Mouse (Mus musculus) left cerebral cortex, postnatal 10 days (tissue): ENCODE results near the gene Adgrl3. TPM values are rescaled to one million over a fixed set of nuclear protein-coding genes. Genes with fewer than 3 reads are reported as not detected.
A peak's percentile ranks its signal among the peaks of the same experiment; 100 is the strongest.

Experiments used
- DNase-seq, 2 experiments: peaks; one replicate each; pipeline ENCODE4 v3.0.0; 2021 to 2022; ENCODE audit warnings: low spot score in 2 of 2, mixed read lengths in 1 of 2; ENCODE audit errors: extremely low spot score in 1 of 2
- intact Hi-C: fragments of 180-260 bp; cut with DNase I; formaldehyde crosslinking; loops from one replicate; pipeline ENCODE4 v1.15.1; 2025
- total RNA-seq, 2 experiments: library from RNA; stranded (reverse); gene quantifications; 2 replicates each; pipeline ENCODE4 v1.2.3; 2021

Adgrl3 gene
- 100 to 1,000 TPM; 218 to 221 TPM for total RNA-seq

DNA sequence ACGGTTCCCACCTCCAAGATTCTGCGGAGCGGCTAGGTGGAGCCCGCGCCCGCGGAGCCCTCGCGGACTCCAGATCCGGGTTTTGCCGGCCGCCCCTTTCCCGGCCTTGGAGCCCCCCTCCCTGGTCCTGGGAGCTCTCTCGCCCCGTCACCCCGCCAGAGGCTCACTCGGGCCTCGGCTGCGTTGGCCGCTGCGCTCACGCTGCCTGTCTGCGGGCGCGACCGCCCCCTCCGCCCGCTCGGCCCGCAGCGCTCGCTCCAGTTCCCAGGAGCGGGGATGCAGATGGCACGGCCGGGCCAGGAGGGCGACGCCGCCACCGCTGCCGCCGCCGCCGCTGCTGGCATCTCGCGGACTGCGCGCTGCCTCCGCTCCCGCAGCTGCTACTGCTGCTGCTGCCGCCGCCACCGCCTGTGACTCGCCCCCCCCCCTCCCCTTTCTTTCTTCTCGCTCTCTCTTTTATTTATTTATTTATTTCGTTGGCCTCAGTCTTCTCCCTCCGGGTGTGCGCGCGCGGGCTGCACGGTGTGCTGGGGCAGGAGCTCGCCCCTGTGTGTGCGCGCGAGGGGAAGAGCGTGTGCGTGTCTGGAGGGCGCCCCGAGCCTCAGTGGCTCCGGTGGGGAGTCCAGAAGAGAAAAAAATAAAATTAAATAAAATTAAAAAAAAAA lies at the start of gene Adgrl3:
Gene Adgrl3 (plus strand): TSS at position 549 of the 665 bp plus-strand sequence.
- DNase-seq: peak; percentile 68 to 91
- intact Hi-C loops: loop anchor here (5.0 to 10.0 kb wide), 2 partner anchors 135 to 253 kb away; no protein-coding TSS in a partner anchor

DNA sequence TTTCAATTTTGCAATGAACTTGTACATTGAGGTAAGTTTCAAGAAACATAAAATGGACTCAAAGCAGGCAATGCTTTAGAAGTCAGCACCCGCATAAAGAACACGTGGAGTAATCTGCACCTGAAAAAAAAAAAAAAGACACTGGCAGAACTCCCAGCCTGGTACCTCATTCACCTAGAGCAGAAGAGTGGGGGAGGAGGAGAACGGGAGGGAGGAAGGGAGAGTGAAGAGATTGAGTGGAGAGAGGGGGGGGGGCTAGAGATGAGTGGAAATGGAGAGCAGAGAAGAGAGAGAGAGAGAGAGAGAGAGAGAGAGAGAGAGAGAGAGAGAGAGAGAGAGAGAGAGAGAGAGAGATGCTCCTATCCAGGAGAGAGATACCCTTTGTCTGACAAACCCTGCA lies 772 bp upstream of the Adgrl3 start:
- DNase-seq: peak in 1 of 2 experiments; percentile 20
- intact Hi-C loops: no loop called here

DNA sequence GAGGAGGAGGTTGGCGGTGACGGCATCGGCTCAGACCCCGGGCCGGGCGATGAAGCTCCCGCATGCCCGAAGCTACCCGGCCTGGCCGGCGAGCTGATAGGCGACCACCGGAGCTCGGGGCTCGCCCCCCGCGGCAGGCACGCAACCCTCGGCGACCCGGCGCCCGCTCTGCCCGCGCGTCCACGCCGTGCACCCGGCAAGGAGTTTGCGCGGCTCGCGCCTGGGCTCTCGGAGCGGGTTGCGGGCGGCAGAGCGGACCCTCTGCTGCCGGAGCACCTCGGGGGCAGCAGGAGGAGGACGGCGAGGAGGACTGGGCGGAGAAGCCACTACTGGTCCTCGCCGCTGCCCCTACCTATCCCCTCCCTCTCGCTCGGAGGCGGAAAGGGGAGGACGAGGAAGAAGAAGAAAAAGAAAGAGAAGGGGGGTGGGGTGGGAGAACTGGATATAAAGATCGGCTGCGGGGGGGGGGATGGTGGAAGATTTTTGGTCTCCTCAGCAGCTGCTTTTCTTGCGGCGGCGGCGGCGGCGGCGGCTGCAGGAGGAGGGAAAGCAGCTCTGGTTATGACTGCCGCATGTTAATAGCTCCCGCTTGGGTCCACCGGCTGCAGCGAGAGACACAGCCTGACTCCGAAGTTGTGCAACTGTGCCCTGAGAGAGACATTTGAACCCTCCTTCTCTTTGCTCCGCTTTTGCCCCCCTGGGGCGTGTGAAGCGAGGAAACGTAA lies 505 bp downstream of the Adgrl3 start:
- intact Hi-C loops: loop anchor here (5.0 to 10.0 kb wide), 2 partner anchors 134 to 252 kb away; no protein-coding TSS in a partner anchor

DNA sequence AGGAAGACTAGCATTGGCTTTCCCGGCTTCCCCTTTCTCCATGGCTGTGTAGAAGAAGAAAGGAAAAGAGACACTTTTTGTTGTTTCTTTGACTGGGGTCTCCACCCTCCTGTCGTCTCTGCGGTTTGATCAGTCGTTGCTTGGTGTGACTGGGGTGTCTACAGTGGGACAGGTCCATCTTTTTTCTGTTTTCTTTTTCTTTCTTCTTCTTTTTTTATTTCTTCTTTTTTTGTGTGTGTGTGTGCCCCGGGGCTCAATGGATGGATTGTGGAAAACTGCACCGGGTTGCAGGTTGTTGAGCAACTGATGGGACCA lies 1.0 kb downstream of the Adgrl3 start:
- peak in 1 of 2 experiments; percentile 24 for DNase-seq
- intact Hi-C loops: loop anchor here (5.0 to 10.0 kb wide), 2 partner anchors 134 to 251 kb away; no protein-coding TSS in a partner anchor

More for the DNA sequence above, 505 bp downstream of the Adgrl3 start:
- DNase-seq: peak; percentile 66 to 77

DNA sequence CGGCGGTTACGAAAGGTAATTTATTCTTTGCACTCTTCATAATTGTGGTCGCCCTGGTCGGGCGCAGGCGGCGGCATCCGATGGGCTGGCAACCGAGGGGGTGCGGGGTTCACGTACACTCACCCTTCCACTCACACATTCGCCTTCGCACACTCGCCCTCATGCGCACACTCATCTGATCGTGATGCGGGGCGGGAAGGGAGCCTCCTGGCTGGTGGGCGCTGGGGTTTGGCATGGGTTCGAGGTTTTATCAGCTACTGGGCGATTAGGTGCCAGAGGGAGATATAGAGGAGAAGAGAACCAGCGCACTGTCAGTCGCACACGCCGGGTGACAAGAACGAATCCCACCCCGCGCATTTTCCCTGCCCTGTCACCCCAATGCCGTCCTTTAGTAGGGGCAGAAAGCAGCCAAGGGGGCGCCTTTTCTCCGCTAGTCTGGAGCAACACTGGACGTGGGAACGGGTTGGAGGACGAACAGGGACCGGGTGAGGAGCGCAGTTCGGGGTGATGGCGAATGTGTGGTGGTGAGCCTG lies 1.5 kb downstream of the Adgrl3 start:
- intact Hi-C loops: loop anchor here (5.0 to 10.0 kb wide), 2 partner anchors 133 to 251 kb away; no protein-coding TSS in a partner anchor
- DNase-seq: peak; percentile 35 to 63

DNA sequence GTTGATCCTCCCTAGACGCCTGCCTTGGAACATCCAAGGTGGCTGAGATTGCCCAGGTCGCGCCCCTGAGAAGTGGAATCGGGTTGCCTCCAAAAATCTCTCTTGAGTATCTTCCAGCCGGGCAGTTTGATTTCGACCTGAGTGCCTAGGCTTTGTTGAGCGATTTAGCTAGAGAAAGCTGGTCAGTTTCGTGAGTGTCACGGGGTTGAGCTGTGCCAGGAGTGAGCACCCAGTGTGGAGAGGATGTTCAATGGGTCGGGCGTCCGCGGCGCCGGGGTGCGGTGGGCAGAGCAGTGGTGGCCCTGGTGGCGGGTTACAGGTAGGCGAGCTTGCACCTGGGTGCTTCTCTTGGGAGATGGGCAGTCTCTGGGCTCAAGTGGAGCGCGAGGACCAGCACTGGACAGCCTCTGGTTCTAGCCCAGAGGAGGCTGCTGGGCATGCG lies 1.9 kb downstream of the Adgrl3 start:
- intact Hi-C loops: loop anchor here (5.0 to 10.0 kb wide), 2 partner anchors 133 to 250 kb away; no protein-coding TSS in a partner anchor
- peak; percentile 41 to 52 for DNase-seq

DNA sequence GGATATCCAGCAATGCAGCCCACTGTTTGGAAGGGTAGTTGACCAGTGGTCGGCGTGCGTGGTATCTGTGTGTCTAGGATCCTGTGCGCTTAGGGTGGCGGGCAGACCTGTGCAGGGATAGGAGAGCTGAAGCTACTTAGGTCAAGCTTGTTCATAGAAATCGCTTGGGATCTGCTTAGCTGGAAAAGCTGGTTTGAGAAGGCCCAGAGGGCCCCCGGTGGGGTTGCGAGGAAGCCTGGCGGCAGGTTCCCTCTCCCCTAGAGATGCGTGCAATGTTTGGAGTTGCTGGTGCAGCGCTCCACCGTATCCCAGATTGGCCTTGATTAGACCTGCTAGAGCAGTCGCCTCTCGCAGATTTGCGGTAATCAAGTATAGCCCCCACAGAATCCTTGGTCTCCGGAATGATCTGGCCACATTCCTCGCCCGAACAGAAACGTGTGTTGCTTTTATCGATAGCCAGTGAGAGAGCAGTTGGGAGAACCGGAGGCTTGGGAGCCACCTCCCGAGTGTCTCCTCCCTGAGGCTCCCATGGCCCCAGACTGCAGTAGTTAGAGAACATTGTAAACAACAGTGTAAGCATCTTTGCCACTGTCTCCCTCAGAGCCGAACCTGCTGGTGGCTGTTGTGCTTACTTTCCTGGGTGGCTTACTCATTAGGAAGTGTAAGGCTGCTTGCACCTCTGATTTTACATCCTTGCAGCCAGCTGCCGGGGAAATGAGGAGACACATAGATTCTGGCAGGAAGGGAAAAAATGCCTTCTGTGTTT lies 2.6 kb downstream of the Adgrl3 start:
- DNase-seq: peak in 1 of 2 experiments; percentile 40
- intact Hi-C loops: loop anchor here (5.0 to 10.0 kb wide), 2 partner anchors 132 to 250 kb away; no protein-coding TSS in a partner anchor

DNA sequence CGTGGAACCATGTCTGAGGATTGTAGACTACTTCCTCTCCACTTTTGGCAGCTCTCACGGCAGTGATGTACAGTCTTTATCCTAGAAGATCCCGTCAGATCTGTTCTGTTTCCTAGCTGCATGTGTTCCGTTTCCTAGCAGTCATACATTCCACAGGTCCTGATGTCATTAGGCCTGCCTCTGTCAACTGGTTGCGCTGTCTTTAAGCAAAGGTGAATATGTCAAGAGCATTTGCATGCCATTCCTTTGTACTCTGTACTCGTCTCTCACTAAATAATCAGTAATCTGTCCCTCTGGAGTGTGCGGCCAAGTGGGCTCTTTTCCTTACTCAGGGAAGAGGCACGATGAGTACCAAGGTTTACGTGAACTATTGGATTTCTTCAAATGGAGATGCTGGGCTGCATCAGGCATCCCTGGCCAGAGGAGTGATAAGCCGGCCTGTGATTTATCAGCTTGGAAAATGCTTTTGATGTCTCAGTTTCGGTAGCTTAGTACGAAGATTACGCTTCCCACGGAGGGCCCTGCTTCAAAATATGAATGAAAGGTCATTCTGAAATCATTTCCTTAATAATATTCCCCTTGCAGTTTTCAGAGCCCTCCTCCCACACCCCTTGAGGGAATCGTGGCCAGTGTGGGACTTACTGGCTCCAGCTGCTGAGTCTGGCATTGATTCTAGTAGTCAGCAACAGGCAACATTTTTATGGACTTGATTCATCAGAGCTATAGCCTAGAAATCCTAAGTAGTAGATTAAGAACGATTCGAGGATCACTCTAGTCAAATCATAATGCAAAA lies 4.2 kb downstream of the Adgrl3 start:
- peak in 1 of 2 experiments; percentile 17 for DNase-seq
- intact Hi-C loops: loop anchor here (5.0 to 10.0 kb wide), 2 partner anchors 131 to 248 kb away; no protein-coding TSS in a partner anchor

DNA sequence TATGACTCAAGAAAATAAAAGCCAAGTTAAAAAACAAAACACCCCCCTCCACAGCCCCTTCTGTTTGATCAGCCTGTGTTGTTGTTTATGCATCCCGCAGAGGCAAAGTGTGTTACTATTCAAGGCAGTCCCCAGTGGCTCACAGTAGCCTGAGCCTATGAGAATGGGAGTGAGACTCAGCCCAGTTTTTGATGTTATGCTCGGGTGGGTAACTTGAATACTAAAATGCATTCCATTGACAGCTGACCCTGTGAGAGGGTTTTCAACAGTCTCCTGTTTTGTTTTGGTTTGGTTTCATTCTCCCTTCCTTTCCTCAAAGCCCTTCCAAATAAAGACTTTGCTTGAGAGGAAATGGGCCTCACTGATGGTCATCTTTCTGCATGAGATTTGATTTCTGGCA lies 8.9 kb downstream of the Adgrl3 start:
- intact Hi-C loops: loop anchor here (10.0 kb wide), 1 partner anchor 126 kb away; no protein-coding TSS in a partner anchor
- peak; percentile 35 to 44 for DNase-seq

DNA sequence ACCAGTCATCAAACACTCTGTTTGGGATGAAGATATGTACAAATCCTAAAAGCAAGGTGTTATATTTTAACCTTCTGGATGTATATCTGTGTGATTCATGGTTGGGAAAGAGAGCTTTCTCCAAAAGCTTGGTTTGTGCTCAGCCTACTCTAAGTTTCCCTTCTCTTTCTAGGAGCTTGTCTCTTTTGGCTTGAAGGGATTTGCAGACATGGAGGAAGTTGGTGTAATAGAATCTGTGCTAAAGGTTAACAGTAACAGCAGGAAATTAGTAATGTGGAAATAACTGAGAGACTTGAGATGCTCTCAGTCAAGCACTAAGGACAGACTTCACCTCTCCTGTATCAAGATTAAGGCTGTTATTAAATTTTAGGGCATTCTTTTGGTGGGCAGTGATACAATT lies 17.2 kb downstream of the Adgrl3 start:
- no peak for DNase-seq

DNA sequence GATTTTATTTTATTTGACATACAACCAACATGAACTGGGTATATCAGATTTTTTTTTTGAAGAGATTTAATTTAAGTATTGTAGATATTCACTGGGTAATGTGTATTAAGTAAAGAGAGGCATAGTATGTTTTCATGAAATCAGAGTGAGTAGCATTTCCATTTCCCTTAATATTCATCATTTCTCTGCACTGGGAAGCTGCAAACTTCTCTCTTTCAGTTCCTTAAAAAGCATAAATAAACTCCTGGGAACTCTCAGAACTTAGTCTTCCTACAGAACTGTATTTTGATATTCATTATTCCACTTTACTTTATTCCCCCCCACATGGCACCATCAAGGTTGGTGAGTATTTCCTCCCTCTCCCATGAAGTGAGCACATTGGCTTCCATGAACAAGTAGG lies 23.9 kb downstream of the Adgrl3 start:
- no peak for DNase-seq
- intact Hi-C loops: no loop called here

More for the DNA sequence above, 17.2 kb downstream of the Adgrl3 start:
- intact Hi-C loops: no loop called here

DNA sequence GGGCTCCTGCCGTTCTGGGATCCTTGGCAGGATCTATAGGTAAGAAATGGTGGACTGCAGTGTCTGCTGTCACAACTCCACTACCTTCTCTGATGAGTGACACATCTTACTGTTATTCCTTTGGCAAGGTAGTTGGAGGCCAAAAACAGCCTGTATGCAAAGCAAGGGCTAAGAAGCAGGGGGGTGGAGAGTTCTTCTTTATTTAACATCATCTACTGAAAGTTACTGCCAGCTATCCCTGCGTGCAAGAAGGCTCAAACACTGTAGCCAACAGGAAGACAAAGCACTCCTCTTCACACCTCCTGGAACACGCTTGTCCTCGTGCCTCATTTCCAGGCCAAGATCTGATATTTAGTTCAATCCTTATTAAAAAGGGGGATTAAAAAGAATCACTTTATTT lies 26.2 kb downstream of the Adgrl3 start:
- no peak for DNase-seq

DNA sequence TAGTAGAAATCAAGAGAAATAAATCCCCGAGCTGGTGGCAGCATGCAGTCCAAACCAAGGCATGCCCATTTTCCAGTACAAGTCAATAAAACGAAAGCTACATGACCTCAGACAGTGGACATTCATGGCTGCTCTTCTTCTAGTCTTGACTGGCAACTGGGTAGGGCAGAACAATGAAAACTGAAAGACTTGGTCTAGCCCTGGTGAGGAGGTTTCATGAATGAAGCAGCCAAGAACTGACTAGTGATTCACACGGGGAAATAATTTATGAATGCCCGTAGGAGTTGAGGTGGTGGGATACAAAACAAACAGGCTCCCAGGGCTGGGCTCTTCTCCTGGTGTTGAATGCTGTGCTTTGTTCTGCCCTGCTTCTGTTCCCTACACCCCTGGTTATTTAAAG lies 34.7 kb downstream of the Adgrl3 start:
- DNase-seq: no peak
- intact Hi-C loops: no loop called here

More for the DNA sequence above, 26.2 kb downstream of the Adgrl3 start:
- intact Hi-C loops: no loop called here

DNA sequence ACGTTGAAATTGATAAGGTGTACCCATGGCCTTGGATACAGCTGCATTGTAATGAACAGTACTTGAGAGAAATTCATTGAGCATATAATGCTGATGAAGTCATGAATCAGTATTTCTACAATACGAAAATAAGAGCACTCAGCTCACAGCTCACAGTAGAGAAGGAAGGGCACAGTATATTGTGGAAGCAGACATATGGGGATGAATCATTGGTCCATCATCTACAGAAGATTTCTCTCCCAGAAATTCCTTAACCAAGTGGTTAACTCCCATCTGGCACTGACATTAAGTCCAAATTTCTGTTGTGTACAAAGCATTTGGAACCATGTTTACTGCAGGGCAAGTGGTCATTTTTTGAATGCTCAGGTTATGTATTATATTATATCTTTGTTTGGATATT lies 35.3 kb downstream of the Adgrl3 start:
- intact Hi-C loops: no loop called here
- no peak for DNase-seq

DNA sequence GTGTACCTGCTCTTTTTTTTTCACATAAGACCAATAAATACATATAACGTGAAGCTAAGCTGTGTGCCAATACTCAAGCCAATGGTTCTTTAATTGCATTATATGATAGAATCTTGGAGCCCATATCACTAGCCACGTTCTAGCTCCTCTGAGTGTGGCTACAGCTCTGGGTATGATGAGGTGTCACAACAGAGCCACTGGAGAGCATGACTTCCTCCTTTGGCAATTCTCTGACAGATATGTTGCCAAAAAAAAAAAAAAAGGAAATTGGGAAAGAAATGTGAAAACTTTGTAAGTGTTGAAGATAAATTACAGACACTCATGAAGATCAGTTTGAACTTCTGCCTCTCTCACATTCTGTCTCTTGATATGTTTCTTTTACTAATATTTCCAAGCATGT lies 38.2 kb downstream of the Adgrl3 start:
- intact Hi-C loops: no loop called here
- DNase-seq: no peak

DNA sequence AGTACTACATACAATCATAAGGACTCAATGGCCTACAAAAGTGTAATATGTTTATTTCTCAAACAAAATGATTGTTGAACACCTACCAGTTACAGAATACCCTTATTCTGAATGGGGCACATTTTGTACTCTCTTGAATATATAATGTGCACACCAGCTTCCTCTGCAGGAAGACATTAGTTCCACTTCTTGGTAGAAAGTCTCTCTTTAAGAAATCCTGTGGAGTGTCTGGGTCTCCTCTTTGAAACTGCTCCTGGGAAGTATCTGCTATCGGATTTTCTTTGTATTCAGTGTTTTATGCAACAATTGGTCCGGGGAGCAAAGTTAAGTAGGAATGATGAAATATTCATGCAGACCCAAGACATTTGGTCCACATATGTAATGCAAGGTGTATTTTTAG lies 41.0 kb downstream of the Adgrl3 start:
- intact Hi-C loops: no loop called here
- DNase-seq: no peak

DNA sequence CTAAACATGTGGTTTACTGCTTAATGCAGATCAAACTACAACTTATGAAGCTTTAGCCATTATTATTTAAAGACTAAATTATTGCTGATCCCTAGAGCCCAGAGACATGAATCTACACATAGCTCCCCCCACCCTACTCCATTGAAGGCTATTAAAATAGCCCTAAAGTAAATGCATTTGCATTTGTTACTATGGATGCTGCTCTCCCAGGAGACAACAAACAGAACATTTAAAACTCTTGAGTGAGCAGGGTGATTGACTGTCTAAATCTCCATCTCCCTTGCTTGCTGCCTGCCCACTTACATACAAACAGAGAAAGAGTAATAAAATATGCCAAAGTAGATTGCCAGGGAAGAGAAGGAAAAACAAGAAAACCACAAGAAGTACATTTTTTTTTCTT lies 41.4 kb downstream of the Adgrl3 start:
- DNase-seq: no peak
- intact Hi-C loops: no loop called here

DNA sequence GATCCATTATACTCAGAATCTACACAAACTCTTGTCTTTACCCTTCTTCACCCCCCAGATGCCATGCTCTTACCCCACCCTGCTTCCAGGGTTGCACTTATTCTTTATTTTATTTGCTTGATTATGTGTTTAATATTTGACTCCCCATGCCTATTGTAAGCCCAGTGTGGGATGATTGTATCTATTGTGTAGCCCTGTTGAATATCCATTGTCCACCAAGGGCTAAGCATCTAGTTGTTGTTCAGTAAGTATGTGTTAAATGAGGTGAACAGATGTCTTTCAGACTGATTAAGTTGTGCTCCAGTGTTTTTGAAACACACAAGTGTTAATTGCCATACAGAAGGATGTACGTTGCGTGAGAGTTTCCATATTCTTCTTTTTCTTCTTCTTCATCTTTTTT lies 44.1 kb downstream of the Adgrl3 start:
- intact Hi-C loops: no loop called here
- no peak for DNase-seq
